Mouse (Mus musculus) testis, postnatal 10 days (tissue): ENCODE data around the gene Rbpj.

Experiments
- DNase-seq: peaks from one replicate; pipeline ENCODE4 v3.0.0; 2021; ENCODE audit warnings: low spot score

Rbpj gene

DNA sequence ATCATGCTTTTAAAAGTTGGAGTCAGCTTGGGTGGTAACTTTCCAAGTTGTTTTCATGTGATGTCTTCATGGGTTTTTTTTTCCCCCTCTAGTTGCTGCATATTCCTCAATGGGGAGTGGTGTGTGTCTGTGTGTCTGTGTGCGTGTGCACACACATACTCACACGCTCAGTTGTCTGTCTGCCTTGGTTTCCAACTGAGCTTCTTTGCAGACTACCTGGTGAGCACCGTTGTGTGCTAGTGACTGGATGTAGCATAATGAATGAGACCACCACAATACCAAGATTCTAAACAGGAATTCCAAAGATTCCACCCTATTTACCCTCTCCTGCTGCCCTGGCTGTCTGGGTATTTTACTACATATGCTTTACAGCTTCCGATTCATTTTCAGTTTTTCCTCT lies 86.0 kb downstream of the Rbpj start:
- DNase-seq, result no peak

DNA sequence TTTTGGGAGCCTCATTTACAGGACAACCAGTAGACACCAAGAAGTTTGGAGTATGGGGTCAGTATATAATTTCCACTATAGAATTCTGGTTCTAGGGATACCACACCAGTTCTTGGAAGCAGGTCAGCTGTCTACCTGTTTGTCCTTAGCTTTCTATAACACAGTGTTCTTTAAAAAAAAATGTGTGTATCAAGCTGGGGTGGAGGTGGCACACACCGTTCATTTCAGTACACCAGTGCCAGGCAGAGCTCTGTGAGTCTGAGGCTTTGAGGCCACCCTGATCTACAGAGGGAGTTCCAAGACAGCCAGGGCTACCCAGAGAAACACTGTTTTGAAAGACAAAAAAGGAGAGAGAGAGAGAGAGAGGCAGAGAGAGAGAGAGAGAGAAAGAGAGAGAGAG lies 87.3 kb downstream of the Rbpj start:
- no peak for DNase-seq

DNA sequence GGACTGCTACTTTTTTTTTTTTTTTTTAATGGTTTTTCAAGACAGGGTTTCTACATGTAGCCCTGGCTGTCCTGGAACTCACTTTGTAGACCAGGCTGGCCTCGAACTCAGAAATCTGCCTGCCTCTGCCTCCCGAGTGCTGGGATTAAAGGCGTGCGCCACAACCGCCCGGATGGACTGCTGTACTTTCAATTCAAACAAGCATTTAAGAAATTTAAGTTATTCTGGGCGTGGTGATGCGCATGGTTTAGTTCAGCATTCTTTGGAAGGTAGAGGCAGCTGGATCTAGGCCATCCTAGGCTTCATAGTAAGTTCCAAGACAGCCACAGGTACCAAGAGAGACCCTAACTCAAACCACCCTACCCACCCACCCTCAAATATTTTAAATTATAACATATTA lies 88.2 kb downstream of the Rbpj start:
- DNase-seq, result no peak

DNA sequence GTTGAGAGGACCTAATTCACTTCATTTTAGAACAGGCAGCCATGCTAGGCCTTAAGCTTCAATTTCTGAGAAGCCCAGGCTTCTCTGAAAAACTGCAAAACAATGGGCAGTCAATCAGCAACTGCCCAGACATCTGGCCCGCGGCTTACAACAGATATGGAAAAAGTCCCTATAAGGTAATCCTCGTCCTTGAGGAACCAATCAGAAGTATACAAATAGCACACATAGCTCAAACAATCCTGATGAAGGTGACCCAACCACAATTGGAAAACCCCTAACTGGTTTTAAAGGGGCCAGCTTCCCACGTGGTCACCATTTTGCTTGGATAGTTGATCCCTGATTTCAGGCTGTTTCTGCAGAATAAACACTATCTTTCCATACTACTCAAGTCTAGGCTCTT lies 89.0 kb downstream of the Rbpj start:
- DNase-seq, result no peak

DNA sequence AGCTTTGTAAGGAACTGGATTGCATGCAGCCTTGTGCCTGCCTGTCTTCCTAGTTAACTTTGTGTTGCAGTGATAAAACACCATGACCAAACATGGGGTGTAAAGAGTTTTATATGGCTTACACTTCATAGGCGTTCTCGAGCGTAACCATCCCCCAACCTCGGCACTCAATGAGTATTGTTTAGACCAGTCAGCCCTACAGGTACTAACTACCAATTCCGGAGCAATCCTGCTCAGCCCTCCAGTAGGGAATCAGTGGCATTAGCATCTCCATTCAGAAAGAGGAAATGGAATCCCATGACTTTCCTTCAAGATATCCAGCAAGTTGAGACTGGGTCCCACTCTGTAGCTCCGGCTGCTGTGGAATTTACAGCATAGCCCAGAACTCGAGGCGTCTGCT lies 89.5 kb downstream of the Rbpj start:
- DNase-seq, result no peak

DNA sequence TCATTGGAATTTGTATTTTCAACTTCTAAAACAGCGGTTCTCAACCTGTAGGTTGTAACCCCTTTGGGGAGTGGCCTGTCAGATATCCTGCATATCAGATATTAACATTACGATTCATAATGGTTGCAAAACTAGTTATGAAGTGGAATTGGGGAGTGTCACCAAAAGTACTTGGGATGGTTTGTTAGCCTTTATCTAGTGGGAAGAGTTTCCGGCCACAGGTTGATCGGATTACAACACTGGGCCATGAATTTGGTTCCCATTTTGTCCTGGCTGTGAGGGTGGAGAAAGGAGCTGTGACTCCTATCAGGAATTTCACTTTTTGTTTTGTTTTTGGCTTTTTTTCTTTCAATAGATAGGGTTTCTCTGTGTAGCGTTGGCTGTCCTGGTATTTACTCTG lies 90.0 kb downstream of the Rbpj start:
- no peak for DNase-seq

DNA sequence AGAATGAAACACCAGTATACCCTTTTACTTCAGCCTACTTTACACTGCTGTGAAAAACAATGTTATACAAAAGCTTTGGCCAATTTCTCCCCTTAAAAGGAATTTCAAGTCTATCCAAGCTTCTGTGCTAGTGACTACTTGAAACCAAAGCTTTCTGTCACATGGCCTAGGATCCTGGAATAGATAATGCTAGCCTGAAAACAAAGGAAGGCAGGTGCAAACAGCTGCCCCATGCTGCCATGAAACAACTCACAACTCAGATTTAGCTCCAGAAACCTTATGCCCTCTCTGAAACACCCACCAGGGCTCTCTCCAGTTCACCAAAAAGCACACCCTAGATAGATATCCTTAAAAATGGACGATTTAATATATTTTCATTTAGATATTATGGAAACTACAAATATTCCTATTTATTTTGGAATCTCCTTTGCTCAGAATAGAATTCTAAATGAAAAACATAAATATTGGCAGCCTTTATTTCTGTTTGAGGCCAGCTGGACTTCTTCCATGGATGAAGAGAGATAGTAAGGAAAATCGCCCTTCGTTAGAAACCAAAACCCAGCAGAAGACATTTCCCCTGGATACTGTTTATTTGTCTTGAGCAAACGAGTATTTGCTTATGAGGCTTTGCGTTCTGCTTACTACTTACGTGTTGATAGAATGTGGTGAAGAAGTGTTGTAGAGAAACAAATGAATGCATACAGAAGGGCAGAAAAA lies 91.8 kb downstream of the Rbpj start:
- DNase-seq, result no peak

DNA sequence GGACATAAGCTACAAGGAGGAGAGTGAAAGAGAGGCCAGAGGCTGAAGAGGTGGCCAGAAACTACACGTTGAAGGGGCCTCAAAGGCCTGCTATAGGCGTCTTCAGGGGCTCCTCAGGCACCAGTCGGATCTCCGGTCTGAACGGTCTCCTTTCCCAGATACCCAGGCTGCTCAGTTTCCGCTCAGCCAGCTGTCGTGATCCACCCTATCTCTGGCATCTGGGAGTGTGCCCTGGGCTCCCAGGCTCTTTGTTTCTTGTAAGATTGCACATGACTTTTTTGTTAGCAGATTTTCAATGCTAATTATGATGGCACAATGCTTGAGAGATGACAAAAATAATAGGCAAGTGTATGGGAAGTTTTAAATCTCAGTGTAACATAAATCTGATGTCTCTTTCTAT lies 95.2 kb downstream of the Rbpj start:
- no peak for DNase-seq

DNA sequence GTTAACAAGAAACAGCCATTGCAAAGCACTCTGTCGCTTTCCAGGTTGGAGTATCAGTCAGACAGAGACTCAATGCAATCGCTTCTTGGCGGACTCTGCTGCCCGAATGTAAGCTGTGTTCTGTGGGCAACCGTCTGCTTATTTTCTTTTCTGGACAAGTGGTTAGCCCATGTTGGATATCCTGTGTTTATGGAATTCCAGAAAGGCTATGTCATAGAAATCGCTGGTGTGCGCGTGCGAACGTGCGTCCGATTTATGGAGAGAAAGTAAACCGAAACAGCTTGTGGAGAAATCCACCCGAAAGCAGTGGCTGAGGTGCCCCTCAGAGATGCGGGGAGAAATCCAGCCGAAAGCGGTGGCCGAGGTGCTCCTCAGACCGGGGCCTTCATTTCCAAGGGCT lies 98.4 kb downstream of the Rbpj start:
- no peak for DNase-seq

DNA sequence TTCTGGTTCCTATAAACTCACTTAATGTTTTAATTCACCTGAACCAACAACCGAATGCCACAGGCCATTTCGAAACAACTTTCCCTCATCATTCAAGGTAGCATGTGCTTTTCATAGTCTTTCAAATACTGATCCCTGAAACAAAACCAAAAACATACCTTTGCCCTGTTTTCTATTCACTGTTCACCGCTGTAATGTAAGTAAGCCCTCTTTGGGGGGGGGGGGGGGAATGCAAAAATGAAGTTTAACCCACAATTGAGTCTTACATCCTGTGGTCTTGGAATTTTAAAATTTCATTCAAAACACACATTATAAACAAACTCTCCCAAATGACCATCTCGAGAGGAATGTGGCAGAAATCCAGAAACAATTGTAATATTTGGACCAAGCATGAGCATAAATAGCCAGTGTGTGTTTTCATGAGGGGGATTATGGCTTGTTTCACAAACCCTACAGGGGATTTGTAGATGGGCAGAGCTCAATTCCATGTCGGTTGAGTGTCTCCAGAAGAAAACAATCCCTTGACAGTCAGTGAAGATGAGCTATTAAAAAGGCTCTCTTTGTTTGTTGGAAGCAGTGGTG lies 99.4 kb downstream of the Rbpj start:
- no peak for DNase-seq

DNA sequence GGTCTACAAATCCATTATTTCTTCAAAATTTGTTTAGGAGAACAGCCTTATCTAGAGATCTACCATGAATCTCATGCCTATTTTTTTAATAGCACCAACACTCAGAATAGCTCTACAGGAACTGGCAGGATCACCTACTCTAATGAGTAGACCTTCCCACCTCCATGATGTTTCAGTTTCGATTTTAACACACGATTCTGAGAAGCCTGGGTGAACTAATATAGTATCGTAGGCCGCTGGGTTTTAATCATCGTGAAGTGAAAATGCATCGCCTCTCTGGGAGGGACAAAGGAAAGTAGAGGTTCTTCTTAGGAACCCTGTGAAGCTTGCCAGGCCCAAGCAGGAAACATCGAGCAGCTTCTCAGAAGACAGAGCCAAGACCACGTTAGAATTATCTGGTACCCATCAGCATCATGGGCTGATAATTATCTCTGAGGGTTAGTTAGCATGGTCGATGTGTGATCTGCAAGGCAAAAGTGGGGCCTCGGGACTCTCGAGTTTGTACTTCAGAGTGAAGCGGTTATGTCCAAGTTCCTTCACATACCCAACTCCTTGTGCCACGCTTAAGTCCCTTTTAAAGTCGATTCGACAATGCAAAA lies 100.6 kb downstream of the Rbpj start:
- DNase-seq, result no peak

DNA sequence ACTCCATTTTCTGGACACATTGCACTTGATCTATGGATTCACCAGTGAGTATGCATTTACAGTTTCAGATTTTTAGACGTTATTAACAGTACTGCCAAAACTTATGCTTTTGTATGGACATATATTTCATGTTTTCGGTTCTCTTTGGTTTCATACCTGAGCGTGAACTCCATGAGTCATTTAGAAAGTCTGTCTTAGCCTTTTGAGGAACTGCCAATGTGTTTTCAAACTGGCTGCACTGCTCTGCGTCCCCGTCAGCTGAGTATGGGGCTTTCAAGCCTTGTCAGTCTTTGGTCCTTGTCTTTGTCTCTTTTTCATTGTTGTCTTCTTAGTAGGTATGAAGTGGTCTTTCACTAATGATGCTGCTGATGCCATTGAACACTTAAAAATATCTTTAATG lies 106.5 kb downstream of the Rbpj start:
- DNase-seq, result no peak

DNA sequence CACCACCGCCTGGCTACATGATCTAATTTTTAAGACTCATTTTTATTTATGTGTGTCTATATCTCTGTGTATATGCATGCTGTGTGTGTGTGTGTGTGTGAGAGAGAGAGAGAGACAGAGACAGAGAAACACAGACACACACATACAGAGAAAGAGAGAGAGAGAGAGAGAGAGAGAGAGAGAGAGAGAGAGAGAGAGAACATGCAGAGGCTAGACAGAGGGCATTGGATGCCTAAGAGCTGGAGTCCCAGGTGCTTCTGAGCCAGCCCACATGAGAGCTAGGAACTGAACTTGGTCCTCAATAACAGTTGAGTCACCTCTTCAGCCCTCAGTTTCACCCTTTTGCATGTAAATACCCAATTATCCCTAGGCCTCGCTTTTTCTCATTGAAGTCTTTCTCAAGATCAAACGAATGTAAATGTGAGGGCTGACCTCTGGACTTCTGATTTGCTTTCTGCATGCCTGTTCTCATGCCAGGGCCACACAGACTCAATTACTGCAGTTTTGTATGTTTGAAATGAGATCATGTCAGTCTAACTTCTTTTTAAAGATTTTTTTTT lies 109.0 kb downstream of the Rbpj start:
- DNase-seq, result no peak

DNA sequence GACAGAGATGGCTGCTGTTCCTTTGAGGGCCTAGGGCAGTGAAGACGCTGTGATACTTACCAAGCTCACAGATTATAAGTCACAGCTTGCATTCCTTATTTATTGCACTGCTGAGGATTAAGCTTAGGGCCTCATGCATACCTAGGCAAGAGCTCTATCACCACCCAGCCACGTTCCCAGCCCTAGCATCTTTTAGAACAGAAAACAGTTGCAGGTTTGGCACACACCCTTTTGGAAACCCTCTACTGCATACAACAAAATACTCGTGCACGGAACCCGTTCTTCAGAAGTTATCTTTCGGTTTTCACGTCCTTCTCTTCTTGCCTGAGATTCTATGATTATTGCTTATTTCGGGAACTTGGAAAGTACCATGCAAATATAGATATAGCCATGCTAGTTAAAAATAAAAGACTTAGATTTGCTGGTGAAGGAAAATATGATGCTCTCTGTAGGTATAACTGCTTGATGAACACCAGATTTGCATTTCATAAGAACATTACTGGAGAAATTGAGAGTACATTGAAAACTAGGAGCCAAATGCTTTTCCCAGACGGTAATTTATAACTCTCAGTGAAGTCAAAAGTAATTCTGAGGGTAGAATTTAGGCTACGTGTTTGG lies 111.4 kb downstream of the Rbpj start:
- DNase-seq, result no peak

DNA sequence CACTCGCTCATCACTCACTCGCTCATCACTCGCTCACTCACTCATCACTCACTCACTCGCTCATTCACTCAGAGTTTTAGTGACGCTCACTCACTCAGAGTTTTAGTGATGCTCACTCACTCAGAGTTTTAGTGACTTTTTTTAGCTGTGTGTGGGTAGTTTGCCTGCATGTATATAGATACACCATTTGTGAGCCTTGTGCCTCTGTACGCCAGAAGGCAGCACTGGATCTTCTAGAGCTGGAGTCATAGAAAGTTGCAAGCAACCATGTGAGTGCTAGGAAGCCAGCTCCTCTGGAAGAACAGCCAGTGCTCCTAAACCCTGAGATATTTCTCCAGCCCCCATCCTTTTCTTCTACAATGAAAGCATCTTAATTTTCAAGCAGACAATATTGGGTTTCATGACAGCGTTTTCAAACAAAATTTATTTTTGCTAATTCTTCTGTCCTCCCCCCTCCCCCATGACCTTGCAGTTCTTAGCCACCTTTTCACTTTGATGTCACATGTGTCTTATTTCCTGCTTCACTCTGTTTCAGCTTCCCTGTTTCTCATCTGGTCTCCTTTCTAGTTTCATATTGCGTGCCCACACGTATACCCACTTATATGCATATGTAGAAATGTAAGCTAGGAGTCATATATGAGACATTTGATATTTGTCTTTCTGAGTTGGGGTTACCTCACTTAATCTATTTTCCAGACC lies 118.3 kb downstream of the Rbpj start:
- DNase-seq, result no peak

DNA sequence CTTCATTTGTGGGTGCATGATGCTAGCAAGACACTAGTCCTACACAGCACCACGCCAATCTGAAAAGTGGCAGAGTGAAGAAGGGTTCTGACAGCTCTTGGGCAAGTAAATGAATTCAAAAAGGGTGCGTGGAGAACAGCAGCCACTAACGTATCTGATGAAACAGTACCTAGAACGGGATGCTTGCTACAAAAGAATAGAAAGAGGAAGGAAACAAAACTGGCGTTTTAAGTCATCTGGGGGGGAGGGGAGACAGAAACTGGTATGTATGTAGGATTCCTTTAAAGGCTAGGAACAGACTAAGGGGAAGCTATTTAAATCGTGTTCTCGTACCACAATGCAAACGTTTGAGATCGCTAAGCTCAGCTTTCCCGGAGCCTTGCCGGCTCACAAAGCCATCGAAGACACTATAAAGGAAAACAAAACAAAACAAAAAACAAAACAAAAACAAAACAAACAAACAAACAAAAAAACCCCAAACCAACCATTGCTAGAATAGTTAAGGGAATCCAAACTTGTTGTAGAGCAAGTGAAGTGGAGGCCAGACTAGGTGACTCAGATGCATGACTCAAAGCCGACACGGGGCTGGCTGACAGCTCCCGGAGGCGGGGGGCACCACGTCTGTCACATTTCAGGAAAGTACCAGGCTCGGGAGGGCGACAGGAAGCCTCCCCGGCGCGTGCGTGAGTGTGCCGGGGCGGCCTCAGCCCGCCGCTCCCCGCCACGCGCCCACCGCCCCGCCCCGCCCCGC lies 122.6 kb downstream of the Rbpj start:
- DNase-seq, result no peak

DNA sequence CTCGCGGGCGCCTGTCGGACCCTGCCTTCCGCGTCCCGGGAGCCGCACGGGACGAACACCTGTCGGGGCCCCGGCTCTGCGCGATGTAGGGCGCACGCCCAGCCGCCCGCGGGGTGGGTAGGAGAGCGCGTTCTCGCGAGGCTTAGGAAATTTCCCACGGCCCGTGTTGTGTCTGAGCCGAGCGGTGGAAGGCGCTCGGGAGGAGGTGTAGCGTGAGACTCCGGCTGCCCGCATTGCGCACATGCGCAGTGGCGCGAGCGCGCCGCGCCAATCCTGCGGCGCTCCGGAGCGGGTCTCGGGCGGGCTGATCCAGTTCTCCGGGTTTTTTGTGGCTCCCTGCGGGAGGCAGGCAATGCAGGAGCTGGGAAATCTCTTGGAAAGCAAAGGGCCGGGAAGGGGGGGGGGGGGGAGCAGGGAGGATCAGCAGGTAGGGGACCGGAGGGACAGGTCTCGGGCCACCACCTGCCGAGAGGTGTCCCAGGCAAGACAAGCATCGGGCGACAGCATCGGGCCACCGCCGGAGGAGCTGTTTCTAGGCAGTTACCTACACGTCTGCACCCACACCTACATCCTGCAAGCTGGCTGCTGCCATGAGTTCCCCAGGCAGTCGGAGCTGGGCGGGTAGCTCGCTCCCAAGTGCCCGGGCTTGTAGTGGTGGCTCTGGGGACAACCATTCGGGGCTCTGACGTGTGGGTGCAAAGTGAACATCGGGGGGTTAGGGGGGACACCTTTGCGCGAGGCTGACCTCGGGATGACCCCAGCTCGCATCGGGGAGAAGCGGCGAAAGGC lies 123.4 kb downstream of the Rbpj start:
- DNase-seq, result peak; percentile 97

DNA sequence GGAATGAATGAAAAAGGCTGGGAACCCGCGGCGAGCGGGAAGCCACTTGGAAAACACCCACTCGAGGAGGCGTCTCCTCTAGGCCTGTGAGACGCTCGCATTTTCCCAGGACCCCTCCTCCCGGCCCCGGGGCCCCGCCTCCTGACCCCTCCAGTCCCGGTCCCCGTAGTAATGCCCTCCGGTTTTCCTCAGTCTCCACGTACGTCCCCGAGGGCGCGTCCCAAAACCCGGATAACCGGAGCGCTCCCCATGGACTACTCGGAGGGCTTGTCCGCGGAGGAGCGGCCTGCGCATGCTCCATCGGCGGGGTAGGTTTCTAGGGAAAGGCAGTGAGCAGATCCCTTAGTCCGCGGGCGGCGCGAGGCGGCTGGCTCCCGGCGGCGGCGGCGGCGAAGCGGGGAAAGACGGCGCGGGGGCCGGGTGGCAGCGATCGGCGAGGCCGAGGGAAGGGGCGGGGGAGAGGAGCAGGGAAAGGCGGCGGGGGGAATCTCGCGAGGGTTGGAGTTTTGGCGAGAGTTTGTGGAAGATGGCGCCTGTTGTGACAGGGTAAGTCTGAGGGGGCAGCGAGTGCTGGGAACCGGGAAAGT lies 124.3 kb downstream of the Rbpj start:
- peak; percentile 99 for DNase-seq

DNA sequence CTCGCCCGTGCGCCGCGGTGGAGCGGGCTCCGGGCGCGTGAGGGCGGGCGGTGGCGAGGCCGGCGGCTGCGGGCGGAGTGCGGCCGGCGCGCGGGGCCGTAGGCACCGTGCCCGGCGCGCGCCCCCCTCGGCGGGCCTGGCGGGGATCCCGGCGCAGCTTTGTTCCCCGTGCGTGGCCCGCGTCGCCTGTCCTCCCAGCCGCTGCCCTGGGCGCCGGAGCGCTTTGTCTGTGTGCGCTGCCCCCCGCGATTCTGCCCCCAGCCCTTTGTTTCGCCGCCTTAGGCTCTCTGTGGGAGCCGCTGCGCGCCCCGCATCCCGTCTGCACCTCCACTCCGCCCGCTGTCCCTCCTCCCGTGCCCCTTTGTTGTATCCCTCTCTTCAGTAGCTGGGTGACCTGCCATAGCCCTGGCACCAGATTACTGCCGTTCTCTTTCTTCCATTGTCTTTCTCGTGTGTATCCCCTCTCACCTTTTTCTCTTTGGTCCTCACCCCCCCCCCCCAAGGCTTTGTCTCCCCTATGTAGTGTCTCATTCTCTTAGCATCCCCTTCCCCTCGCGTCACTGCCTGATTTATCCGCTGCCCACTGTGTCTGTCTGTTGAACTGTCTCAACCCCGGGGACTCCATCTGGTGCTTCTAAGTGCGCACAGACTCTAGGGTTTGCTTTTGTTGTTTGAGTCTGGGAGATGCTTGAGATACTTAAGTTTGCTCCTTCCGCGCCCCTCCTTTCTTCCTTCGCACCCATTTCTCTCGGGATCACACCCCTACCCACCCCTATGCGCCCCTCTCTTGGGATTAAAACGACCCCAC lies 125.1 kb downstream of the Rbpj start:
- DNase-seq, result peak; percentile 61

DNA sequence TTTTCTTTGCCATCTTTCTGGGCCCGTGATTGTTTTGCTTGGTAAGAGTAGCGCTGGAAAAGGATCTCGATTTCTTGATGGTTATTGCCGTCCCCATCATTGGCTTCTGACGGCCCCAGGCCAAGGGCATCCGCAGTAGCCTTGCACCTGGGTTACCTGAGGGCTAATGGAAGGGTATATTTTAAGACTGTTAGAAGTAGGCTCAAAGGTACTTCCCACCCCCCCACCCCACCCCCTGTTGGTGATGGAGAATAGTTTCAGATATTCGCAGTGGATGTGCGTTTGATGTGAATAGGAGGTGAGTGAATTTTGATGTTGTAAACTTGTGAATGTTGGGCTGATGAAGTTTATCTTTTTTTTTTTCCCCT lies 125.7 kb downstream of the Rbpj start:
- no peak for DNase-seq
